Mouse (Mus musculus): ENCODE data around the gene Mettl24. TPM values are rescaled to one million over a fixed set of nuclear protein-coding genes. Genes with fewer than 3 reads are reported as not detected.

Mettl24 gene
- not detected for polyA plus RNA-seq (2014; fragmentation: Illumina TruSeq; extraction: RNeasy Lipid Tissue Mini Kit (QIAGEN cat#74804); ENCODE audit: low read depth, low replicate concordance)

GRCm38 (mm10) chr10:40683092-40683867 lies at the start of gene Mettl24:
TSS of gene Mettl24 (plus strand) at chr10:40683282.

Other genes with a start within 250 kb of the Mettl24 start
- gene Slc22a16, start 112.9 kb upstream of the Mettl24 start, polyA plus RNA-seq (2014; fragmentation: Illumina TruSeq; extraction: RNeasy Lipid Tissue Mini Kit (QIAGEN cat#74804); ENCODE audit: low read depth, low replicate concordance), result 168 TPM
- gene Ddo, start 53.3 kb upstream of the Mettl24 start, polyA plus RNA-seq (2014; fragmentation: Illumina TruSeq; extraction: RNeasy Lipid Tissue Mini Kit (QIAGEN cat#74804); ENCODE audit: low read depth, low replicate concordance), result 6.8 TPM
- 26.1 TPM for gene Cdc40, start 200.0 kb downstream of the Mettl24 start, polyA plus RNA-seq (2014; fragmentation: Illumina TruSeq; extraction: RNeasy Lipid Tissue Mini Kit (QIAGEN cat#74804); ENCODE audit: low read depth, low replicate concordance)
- 8.5 TPM for gene Wasf1, start 200.2 kb downstream of the Mettl24 start, polyA plus RNA-seq (2014; fragmentation: Illumina TruSeq; extraction: RNeasy Lipid Tissue Mini Kit (QIAGEN cat#74804); ENCODE audit: low read depth, low replicate concordance)

All from testis, adult 10 weeks (tissue).